Mouse (Mus musculus) gastrocnemius, adult 2 months (tissue): Measurements from ENCODE around the gene Cradd. TPM values are rescaled to one million over a fixed set of nuclear protein-coding genes. Genes with fewer than 3 reads are reported as not detected.

ENCODE experiments used
- DNase-seq: peaks from one replicate; pipeline ENCODE4 v3.0.0; 2022
- H3K27ac ChIP-seq: fragments of 200-600 bp; 2 replicates; pipeline ENCODE4 v1.8.1; 2022; ENCODE audit warnings: mild to moderate bottlenecking
- H3K4me3 ChIP-seq: fragments of 200-600 bp; 2 replicates; pipeline ENCODE4 v1.8.1; 2022; ENCODE audit warnings: mild to moderate bottlenecking, moderate library complexity
- CTCF ChIP-seq: fragments of 200-600 bp; IDR thresholded peaks from 2 replicates; pipeline ENCODE4 v1.8.1; 2022; ENCODE audit warnings: antibody characterized with exemption, mild to moderate bottlenecking, moderate library complexity
- intact Hi-C: fragments of 180-260 bp; cut with DNase I; formaldehyde crosslinking; loops from one replicate; pipeline ENCODE4 v1.15.1; 2025
- total RNA-seq, 2 experiments: library from RNA; stranded (reverse); gene quantifications; 2 replicates each; pipeline ENCODE4 v1.2.3; 2021

Gene Cradd
- total RNA-seq, 2 experiments from 2014 or later, result 8.6 to 9.8 TPM

GRCm38 (mm10) chr10:95354673-95355072 is 30.7 kb upstream of the Cradd start:
- Histone ChIP-seq H3K27ac (no peak overlapping the region), H3K4me3 (no peak overlapping the region)
- no peak for TF ChIP-seq CTCF
- no peak for DNase-seq
- intact Hi-C loops, result no loop called here

- Histone ChIP-seq H3K4me3 (no peak overlapping the region), H3K27ac (no peak overlapping the region)
- intact Hi-C loops, result no loop called here
- no peak for DNase-seq
- TF ChIP-seq CTCF, result no peak
These were observed 30.1 kb upstream of the Cradd start for GRCm38 (mm10) chr10:95354047-95354446.

- TF ChIP-seq CTCF, result no peak
- intact Hi-C loops, result no loop called here
- no peak overlapping the region for H3K4me3 ChIP-seq
- DNase-seq, result no peak
- H3K27ac ChIP-seq, result no peak overlapping the region
These were observed 24.5 kb upstream of the Cradd start for GRCm38 (mm10) chr10:95348457-95348856.

- no peak for DNase-seq
- no peak for TF ChIP-seq CTCF
- H3K27ac ChIP-seq, result no peak overlapping the region
- intact Hi-C loops, result no loop called here
- no peak overlapping the region for H3K4me3 ChIP-seq
These were observed 23.8 kb upstream of the Cradd start for GRCm38 (mm10) chr10:95347776-95348175.

GRCm38 (mm10) chr10:95342833-95343590 is 19.1 kb upstream of the Cradd start:
- no peak overlapping the region for H3K27ac ChIP-seq
- DNase-seq, result no peak

GRCm38 (mm10) chr10:95340676-95341075 is 16.7 kb upstream of the Cradd start:
- no peak for DNase-seq
- intact Hi-C loops, result no loop called here
- TF ChIP-seq CTCF, result no peak
- H3K4me3 ChIP-seq, result no peak overlapping the region
- H3K27ac ChIP-seq, result no peak overlapping the region

More at GRCm38 (mm10) chr10:95342833-95343590, 19.1 kb upstream of the Cradd start:
- intact Hi-C loops, result no loop called here
- no peak for TF ChIP-seq CTCF
- no peak overlapping the region for H3K4me3 ChIP-seq

GRCm38 (mm10) chr10:95337589-95337988 is 13.7 kb upstream of the Cradd start:
- Histone ChIP-seq H3K4me3 (no peak overlapping the region), H3K27ac (no peak overlapping the region)
- intact Hi-C loops, result no loop called here
- DNase-seq, result no peak
- no peak for TF ChIP-seq CTCF

GRCm38 (mm10) chr10:95336781-95337544 is 13.0 kb upstream of the Cradd start:
- no peak for TF ChIP-seq CTCF
- intact Hi-C loops, result no loop called here
- no peak for DNase-seq
- Histone ChIP-seq H3K27ac (peak overlapping the region; percentile 65), H3K4me3 (peak overlapping the region; percentile 45)

- intact Hi-C loops, result no loop called here
- no peak overlapping the region for H3K27ac ChIP-seq
- TF ChIP-seq CTCF, result no peak
- no peak overlapping the region for H3K4me3 ChIP-seq
- no peak for DNase-seq
These were observed 10.9 kb upstream of the Cradd start for GRCm38 (mm10) chr10:95334826-95335225.

GRCm38 (mm10) chr10:95332596-95332995 is 8.7 kb upstream of the Cradd start:
- H3K27ac ChIP-seq, result no peak overlapping the region
- intact Hi-C loops, result no loop called here
- TF ChIP-seq CTCF, result no peak

GRCm38 (mm10) chr10:95330375-95331363 is 6.7 kb upstream of the Cradd start:
- intact Hi-C loops, result no loop called here
- Histone ChIP-seq H3K27ac (no peak overlapping the region), H3K4me3 (no peak overlapping the region)
- DNase-seq, result no peak
- TF ChIP-seq CTCF, result no peak

More at GRCm38 (mm10) chr10:95332596-95332995, 8.7 kb upstream of the Cradd start:
- DNase-seq, result no peak
- H3K4me3 ChIP-seq, result no peak overlapping the region

GRCm38 (mm10) chr10:95329884-95330283 is 6.0 kb upstream of the Cradd start:
- intact Hi-C loops, result no loop called here
- TF ChIP-seq CTCF, result no peak
- H3K27ac ChIP-seq, result no peak overlapping the region

More at GRCm38 (mm10) chr10:95329884-95330283, 6.0 kb upstream of the Cradd start:
- no peak overlapping the region for H3K4me3 ChIP-seq
- DNase-seq, result no peak
